Mouse (Mus musculus): ENCODE data around the gene Rapgefl1.

DNA sequence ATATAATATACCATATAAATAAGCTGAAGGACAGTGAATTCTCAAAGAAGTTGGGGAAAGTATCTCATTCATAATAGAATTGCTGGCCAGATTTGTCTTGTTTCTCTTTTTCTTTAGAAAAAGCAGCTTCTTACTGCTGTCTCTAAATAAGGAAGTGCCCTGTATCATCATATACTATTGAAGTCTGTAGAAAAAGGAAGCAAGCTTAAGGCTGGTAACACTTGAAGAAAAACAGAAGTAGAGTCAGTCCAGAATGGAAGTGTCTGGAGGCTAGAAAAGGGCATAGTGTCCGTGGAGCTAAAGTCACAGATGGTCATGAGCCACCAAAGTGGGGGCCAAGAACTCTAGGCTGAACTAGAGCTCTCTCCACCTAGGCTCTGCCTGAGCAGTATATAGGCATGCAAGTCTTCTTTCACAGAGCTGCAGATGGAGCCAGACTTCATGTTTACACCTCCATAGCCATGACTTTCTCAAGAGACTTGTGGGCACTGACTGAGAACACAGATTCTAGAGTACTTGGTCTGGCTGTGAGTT is 19.8 kb upstream of the Rapgefl1 start:
- TF ChIP-seq CTCF (IDR thresholded peaks at IDR 0.05; ENCODE audit: low read depth) (no peak), EP300 (IDR thresholded peaks at IDR 0.05; ENCODE audit: low read depth) (no peak)
